Mouse (Mus musculus) hindbrain, postnatal 0 days (tissue): Measurements from ENCODE around the gene Hoxa13. TPM values are rescaled to one million over a fixed set of nuclear protein-coding genes. Genes with fewer than 3 reads are reported as not detected.

Experiments
- ATAC-seq: fragments of 200-750 bp; cut with Nextera tagmentation; 2 replicates; pipeline ENCODE4 v1.8.0; 2017; ENCODE audit warnings: mild to moderate bottlenecking, moderate TSS enrichment, moderate library complexity
- DNase-seq: peaks from one replicate; pipeline ENCODE4 v3.0.0-alpha.2; 2015; ENCODE audit warnings: low spot score
- H3K27ac ChIP-seq: fragments of 300-500 bp; sonication (generic); 2 replicates; pipeline ENCODE4 v1.5.1; 2014; ENCODE audit warnings: mild to moderate bottlenecking
- H3K27me3 ChIP-seq: fragments of 300-500 bp; sonication (generic); 2 replicates; pipeline ENCODE4 v1.6.1; 2014; ENCODE audit warnings: low read length, mixed read lengths; ENCODE audit not compliant: insufficient read depth
- H3K36me3 ChIP-seq: fragments of 300-500 bp; sonication (generic); 2 replicates; pipeline ENCODE4 v1.6.1; 2014; ENCODE audit warnings: low read length, mixed read lengths; ENCODE audit not compliant: insufficient read depth
- H3K4me1 ChIP-seq: fragments of 300-500 bp; sonication (generic); 2 replicates; pipeline ENCODE4 v1.6.1; 2014; ENCODE audit warnings: antibody characterized with exemption, low read length, mixed read lengths; ENCODE audit not compliant: insufficient read depth
- H3K4me2 ChIP-seq: fragments of 300-500 bp; sonication (generic); 2 replicates; pipeline ENCODE4 v1.6.1; 2014; ENCODE audit warnings: low read depth, mild to moderate bottlenecking, low read length, moderate library complexity, mixed read lengths
- H3K4me3 ChIP-seq: fragments of 300-500 bp; sonication (generic); 2 replicates; pipeline ENCODE4 v1.5.1; 2014; ENCODE audit warnings: low read length
- H3K9ac ChIP-seq: fragments of 300-500 bp; sonication (generic); replicated peaks from 2 replicates; pipeline ENCODE4 v1.6.1; 2014; ENCODE audit warnings: mild to moderate bottlenecking, low read length, moderate library complexity, mixed read lengths
- H3K9me3 ChIP-seq: fragments of 300-500 bp; sonication (generic); 2 replicates; pipeline ENCODE4 v1.6.1; 2016; ENCODE audit warnings: low read length, mixed read lengths
- CTCF ChIP-seq: IDR thresholded peaks from 2 replicates; pipeline ENCODE4 v1.5.1; 2016; ENCODE audit warnings: antibody characterized with exemption, control low read depth, low read depth
- WGBS: fragments of 180-500 bp; shearing (Covaris S2); extraction: QIAGEN DNeasy Blood & Tissue Kit; methylation state at CpG from one replicate; pipeline ENCODE4 v1.1.7; 2014; 5-methylcytosine and 5-hydroxymethylcytosine counted together
- polyA plus RNA-seq: library from polyadenylated mRNA; unstranded; fragments of >200 nt; fragmentation: Nextera tagmentation; extraction: Ambion mirVana; gene quantifications from 2 replicates; pipeline ENCODE4 v1.2.1, GENCODE M21; 2015
- total RNA-seq: library from RNA; depleted of rRNA; stranded (reverse); fragments of >200 nt; gene quantifications from 2 replicates; pipeline ENCODE4 v1.2.3, GENCODE M21; 2014

Hoxa13 gene
- total and polyA plus RNA-seq, 2 experiments from 2014 or later = not detected

GRCm38 (mm10) chr6:52270494-52271480 is 10.1 kb upstream of the Hoxa13 start:
- no peaks in the 10 kb centered on the region for H3K4me1 ChIP-seq
- H3K4me2 ChIP-seq = no peak overlapping the region
- H3K9ac ChIP-seq = no peak overlapping the region
- H3K4me3 ChIP-seq = 0 out of 2 replicates have a peak overlapping the region, but pooled peaks have one; percentile 3
- no peaks in the 10 kb centered on the region for H3K9me3 ChIP-seq
- no peaks in the 10 kb centered on the region for H3K36me3 ChIP-seq
- peak; percentile 83 for TF ChIP-seq CTCF
- H3K27ac ChIP-seq = no peak overlapping the region
- ATAC-seq (peak; percentile 59), DNase-seq (peak; percentile 83)
- 6% methylated on average over 23 of the region's 23 CpGs for WGBS
- peaks cover 88% of the 10 kb centered on the region for H3K27me3 ChIP-seq

- Histone ChIP-seq H3K4me3 (no peak overlapping the region), H3K9ac (no peak overlapping the region), H3K36me3 (no peaks in the 10 kb centered on the region), H3K9me3 (no peaks in the 10 kb centered on the region), H3K27ac (no peak overlapping the region), H3K27me3 (peaks cover 92% of the 10 kb centered on the region), H3K4me2 (no peak overlapping the region), H3K4me1 (no peaks in the 10 kb centered on the region)
- DNase-seq (no peak), ATAC-seq (no peak)
- TF ChIP-seq CTCF = no peak
- 1% methylated on average over 3 of the region's 3 CpGs for WGBS
Measured at GRCm38 (mm10) chr6:52268756-52269155, 8.1 kb upstream of the Hoxa13 start.

- 1% methylated on average over 7 of the region's 7 CpGs for WGBS
- ATAC-seq (no peak), DNase-seq (no peak)
- H3K4me2 ChIP-seq = no peak overlapping the region
- no peaks in the 10 kb centered on the region for H3K36me3 ChIP-seq
- no peaks in the 10 kb centered on the region for H3K9me3 ChIP-seq
- H3K9ac ChIP-seq = no peak overlapping the region
- H3K27me3 ChIP-seq = peaks cover 92% of the 10 kb centered on the region
- no peaks in the 10 kb centered on the region for H3K4me1 ChIP-seq
- TF ChIP-seq CTCF = no peak
- no peak overlapping the region for H3K4me3 ChIP-seq
- H3K27ac ChIP-seq = no peak overlapping the region
Measured at GRCm38 (mm10) chr6:52268341-52268740, 7.7 kb upstream of the Hoxa13 start.

GRCm38 (mm10) chr6:52267691-52268090 is 7.0 kb upstream of the Hoxa13 start:
- H3K9ac ChIP-seq = no peak overlapping the region
- no peaks in the 10 kb centered on the region for H3K9me3 ChIP-seq
- H3K27ac ChIP-seq = no peak overlapping the region
- peaks cover 92% of the 10 kb centered on the region for H3K27me3 ChIP-seq
- no peak overlapping the region for H3K4me3 ChIP-seq
- H3K4me2 ChIP-seq = no peak overlapping the region
- no peaks in the 10 kb centered on the region for H3K36me3 ChIP-seq
- no peak for TF ChIP-seq CTCF
- WGBS = 10% methylated on average over 3 of the region's 3 CpGs
- ATAC-seq (no peak), DNase-seq (no peak)
- H3K4me1 ChIP-seq = no peaks in the 10 kb centered on the region

GRCm38 (mm10) chr6:52267221-52267620 is 6.5 kb upstream of the Hoxa13 start:
- 16% methylated on average over 5 of the region's 5 CpGs for WGBS
- H3K27me3 ChIP-seq = peaks cover 92% of the 10 kb centered on the region
- no peak for TF ChIP-seq CTCF
- no peak overlapping the region for H3K9ac ChIP-seq
- DNase-seq (no peak), ATAC-seq (no peak)
- H3K4me2 ChIP-seq = no peak overlapping the region
- no peaks in the 10 kb centered on the region for H3K4me1 ChIP-seq
- no peaks in the 10 kb centered on the region for H3K9me3 ChIP-seq
- H3K27ac ChIP-seq = no peak overlapping the region
- no peak overlapping the region for H3K4me3 ChIP-seq
- H3K36me3 ChIP-seq = no peaks in the 10 kb centered on the region

GRCm38 (mm10) chr6:52266666-52266985 is 5.9 kb upstream of the Hoxa13 start:
- no peak overlapping the region for H3K9ac ChIP-seq
- ATAC-seq = no peak

More at GRCm38 (mm10) chr6:52266666-52266985, 5.9 kb upstream of the Hoxa13 start:
- H3K4me3 ChIP-seq = no peak overlapping the region
- H3K4me2 ChIP-seq = no peak overlapping the region
- no peak for DNase-seq
- H3K36me3 ChIP-seq = no peaks in the 10 kb centered on the region
- H3K27me3 ChIP-seq = peaks cover 93% of the 10 kb centered on the region
- H3K27ac ChIP-seq = no peak overlapping the region
- WGBS = 4% methylated on average over 9 of the region's 9 CpGs
- no peaks in the 10 kb centered on the region for H3K4me1 ChIP-seq
- no peaks in the 10 kb centered on the region for H3K9me3 ChIP-seq
- TF ChIP-seq CTCF = no peak
